Mouse (Mus musculus) brain, embryonic 14.5 days (tissue): ENCODE data around the gene Fgr.

Source experiments
- CTCF ChIP-seq: fragments of 200-500 bp; IDR thresholded peaks from 2 replicates; pipeline ENCODE4 v1.5.1; 2012; ENCODE audit warnings: inconsistent platforms, mild to moderate bottlenecking, moderate library complexity, borderline replicate concordance; ENCODE audit not compliant: insufficient read depth, insufficient read length; ENCODE audit errors: extremely low read depth
- POLR2A ChIP-seq: fragments of 200-500 bp; IDR thresholded peaks from 2 replicates; pipeline ENCODE4 v1.6.1; 2012; ENCODE audit warnings: mild to moderate bottlenecking, inconsistent platforms, borderline replicate concordance; ENCODE audit not compliant: poor library complexity, insufficient read depth, insufficient read length, severe bottlenecking; ENCODE audit errors: extremely low read depth

DNA sequence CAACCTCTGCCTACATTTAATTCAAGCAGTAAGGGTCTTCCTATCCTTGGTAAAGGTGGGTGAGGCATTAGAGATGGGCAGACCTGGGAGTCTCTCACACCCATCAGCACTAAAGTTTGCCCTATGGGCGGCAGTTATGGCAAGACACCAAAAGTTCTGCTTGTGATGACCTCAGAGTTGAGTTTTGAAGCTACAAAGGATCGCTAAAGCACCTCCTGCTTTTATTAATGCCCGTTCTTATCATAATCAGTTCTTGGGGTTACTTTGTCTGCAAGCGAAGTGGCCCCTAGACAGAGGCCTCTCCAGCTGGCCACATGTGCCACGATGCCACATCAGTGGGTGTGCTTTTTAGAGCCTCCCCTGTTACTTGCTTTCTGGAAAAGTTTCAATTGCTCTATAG, 35.8 kb downstream of the Fgr start:
- TF ChIP-seq CTCF (no peak), POLR2A (no peak)
